Mouse (Mus musculus) hindbrain, embryonic 14.5 days (tissue): ENCODE measurements around the gene Kcnj5. TPM values are rescaled to one million over a fixed set of nuclear protein-coding genes. Genes with fewer than 3 reads are reported as not detected.

Experiments used
- ATAC-seq: fragments of 200-750 bp; cut with Nextera tagmentation; 2 replicates; pipeline ENCODE4 v1.8.0; 2017; ENCODE audit warnings: moderate number of reproducible peaks, mild to moderate bottlenecking, moderate TSS enrichment, moderate library complexity; ENCODE audit not compliant: low FRiP score
- DNase-seq: peaks from one replicate; pipeline ENCODE4 v3.0.0-alpha.2; 2015; ENCODE audit warnings: low spot score
- H3K27ac ChIP-seq: fragments of 300-500 bp; sonication (generic); 2 replicates; pipeline ENCODE4 v1.5.1; 2014; ENCODE audit warnings: mild to moderate bottlenecking, moderate library complexity
- H3K27me3 ChIP-seq: fragments of 300-500 bp; sonication (generic); 2 replicates; pipeline ENCODE4 v1.6.1; 2014; ENCODE audit warnings: mild to moderate bottlenecking, low read length, mixed read lengths; ENCODE audit not compliant: control insufficient read depth, insufficient read depth
- H3K36me3 ChIP-seq: fragments of 300-500 bp; sonication (generic); replicated peaks from 2 replicates; pipeline ENCODE4 v1.6.1; 2014; ENCODE audit not compliant: control insufficient read depth, insufficient read depth
- H3K4me1 ChIP-seq: fragments of 300-500 bp; sonication (generic); replicated peaks from 2 replicates; pipeline ENCODE4 v1.6.1; 2014; ENCODE audit warnings: antibody characterized with exemption, low read length, mixed read lengths; ENCODE audit not compliant: control insufficient read depth, insufficient read depth
- H3K4me2 ChIP-seq: fragments of 300-500 bp; sonication (generic); replicated peaks from 2 replicates; pipeline ENCODE4 v1.6.1; 2014; ENCODE audit warnings: mild to moderate bottlenecking, moderate library complexity
- H3K4me3 ChIP-seq: fragments of 300-500 bp; sonication (generic); replicated peaks from 2 replicates; pipeline ENCODE4 v1.5.1; 2014; ENCODE audit warnings: mild to moderate bottlenecking, low read length
- H3K9ac ChIP-seq: fragments of 300-500 bp; sonication (generic); 2 replicates; pipeline ENCODE4 v1.6.1; 2014
- H3K9me3 ChIP-seq: fragments of 300-500 bp; sonication (generic); 2 replicates; pipeline ENCODE4 v1.6.1; 2016; ENCODE audit warnings: low read length; ENCODE audit not compliant: control insufficient read depth
- WGBS: fragments of 180-500 bp; shearing (Covaris S2); extraction: QIAGEN DNeasy Blood & Tissue Kit; methylation state at CpG from one replicate; pipeline ENCODE4 v1.1.7; 2014; 5-methylcytosine and 5-hydroxymethylcytosine counted together
- polyA plus RNA-seq: library from polyadenylated mRNA; unstranded; fragments of >200 nt; fragmentation: Nextera tagmentation; extraction: Ambion mirVana; gene quantifications from 2 replicates; pipeline ENCODE4 v1.2.1, GENCODE M21; 2014

Kcnj5 gene
- polyA plus RNA-seq, 1 experiment from 2014 or later, result 0.28 TPM

GRCm38 (mm10) chr9:32335389-32336150, 8.6 kb downstream of the Kcnj5 start:
- WGBS, result 80% methylated on average over 13 of the region's 13 CpGs
- ATAC-seq (no peak), DNase-seq (no peak)
- Histone ChIP-seq H3K27ac (no peak overlapping the region), H3K4me3 (no peak overlapping the region), H3K27me3 (no peaks in the 10 kb centered on the region), H3K4me1 (no peaks in the 10 kb centered on the region), H3K36me3 (no peaks in the 10 kb centered on the region), H3K9ac (no peak overlapping the region), H3K9me3 (no peaks in the 10 kb centered on the region), H3K4me2 (no peak overlapping the region)

DNA sequence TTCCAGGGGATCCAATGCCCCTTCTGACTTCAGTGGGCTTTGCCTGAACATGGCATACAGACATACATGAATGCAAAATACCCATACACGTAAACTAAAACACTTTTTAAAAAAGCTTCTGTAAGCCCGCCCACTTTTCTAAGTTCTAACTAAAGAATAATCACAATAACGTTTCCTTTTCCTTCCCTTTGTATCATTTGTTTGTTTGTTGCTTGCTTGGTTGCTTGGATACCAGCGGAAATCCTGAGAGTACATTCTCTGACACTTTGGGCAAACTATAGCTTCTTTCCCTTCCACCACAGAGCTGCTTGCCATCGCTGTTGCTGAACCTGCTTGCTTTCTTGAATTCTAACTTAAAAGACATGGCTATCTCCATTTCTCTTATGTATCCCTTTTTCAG, 13.0 kb downstream of the Kcnj5 start:
- Histone ChIP-seq H3K27ac (no peak overlapping the region), H3K27me3 (no peaks in the 10 kb centered on the region), H3K9ac (no peak overlapping the region), H3K9me3 (no peaks in the 10 kb centered on the region), H3K4me1 (no peaks in the 10 kb centered on the region), H3K4me2 (no peak overlapping the region), H3K36me3 (no peaks in the 10 kb centered on the region), H3K4me3 (no peak overlapping the region)
- ATAC-seq (no peak), DNase-seq (no peak)
- 78% methylated on average over 5 of the region's 5 CpGs for WGBS

DNA sequence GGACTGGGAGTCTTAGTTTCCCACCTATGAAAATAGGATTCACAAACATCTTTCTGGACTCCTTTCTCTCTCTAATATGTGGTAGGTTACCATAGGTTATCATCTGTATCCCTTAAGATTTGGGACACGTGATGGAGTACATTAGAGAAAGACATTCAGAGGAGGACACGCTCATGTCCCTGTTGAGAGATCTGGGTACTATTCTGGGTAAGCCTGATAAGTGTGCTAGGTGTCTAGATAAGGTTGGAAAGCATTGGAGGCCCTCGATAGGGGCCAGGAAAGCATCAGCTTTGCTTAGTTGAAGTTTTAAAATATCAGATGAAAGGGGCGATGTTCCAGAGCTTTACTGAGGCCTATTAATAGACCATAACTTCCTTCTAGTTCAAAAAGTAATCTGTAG, 15.4 kb downstream of the Kcnj5 start:
- DNase-seq, result no peak
- H3K4me2 ChIP-seq, result no peak overlapping the region
- no peak for ATAC-seq
- no peaks in the 10 kb centered on the region for H3K4me1 ChIP-seq
- H3K4me3 ChIP-seq, result no peak overlapping the region
- H3K9me3 ChIP-seq, result no peaks in the 10 kb centered on the region
- H3K36me3 ChIP-seq, result no peaks in the 10 kb centered on the region
- H3K27me3 ChIP-seq, result no peaks in the 10 kb centered on the region
- no peak overlapping the region for H3K9ac ChIP-seq
- 97% methylated on average over 4 of the region's 4 CpGs for WGBS
- no peak overlapping the region for H3K27ac ChIP-seq

DNA sequence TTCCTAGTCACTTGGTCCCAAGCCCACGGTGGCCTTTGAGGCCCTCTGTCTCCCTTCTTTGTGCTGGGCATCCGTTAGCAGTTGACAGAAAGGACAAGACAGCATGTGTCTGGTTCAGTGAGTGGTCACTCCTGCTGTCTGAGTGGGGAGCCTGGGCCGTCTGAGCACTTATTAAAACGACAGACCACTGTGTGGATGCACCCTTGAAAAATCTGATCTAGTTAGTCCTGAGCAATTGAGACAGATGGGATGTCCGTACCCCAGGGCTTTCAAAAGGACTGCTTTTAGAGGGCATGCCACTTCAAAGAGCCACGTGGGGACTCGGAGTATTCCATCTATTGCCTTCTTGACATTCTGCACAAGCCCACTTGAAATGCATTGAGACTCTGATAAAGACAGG, 20.5 kb downstream of the Kcnj5 start:
- H3K9ac ChIP-seq, result no peak overlapping the region
- 0 out of 2 replicates have a peak, but pooled peaks cover 4% of the 10 kb centered on the region for H3K4me1 ChIP-seq
- no peaks in the 10 kb centered on the region for H3K27me3 ChIP-seq
- WGBS, result 49% methylated on average over 7 of the region's 7 CpGs
- no peak overlapping the region for H3K4me3 ChIP-seq
- H3K36me3 ChIP-seq, result no peaks in the 10 kb centered on the region
- no peak overlapping the region for H3K4me2 ChIP-seq
- no peak overlapping the region for H3K27ac ChIP-seq
- ATAC-seq, result no peak
- no peak for DNase-seq
- H3K9me3 ChIP-seq, result no peaks in the 10 kb centered on the region

- Histone ChIP-seq H3K27ac (no peak overlapping the region), H3K9me3 (no peaks in the 10 kb centered on the region), H3K27me3 (no peaks in the 10 kb centered on the region), H3K36me3 (no peaks in the 10 kb centered on the region), H3K4me3 (no peak overlapping the region), H3K9ac (no peak overlapping the region), H3K4me2 (no peak overlapping the region), H3K4me1 (0 out of 2 replicates have a peak, but pooled peaks cover 4% of the 10 kb centered on the region)
- 47% methylated on average over 3 of the region's 3 CpGs for WGBS
- DNase-seq (no peak), ATAC-seq (peak; percentile 48; the same call in 1 of the 2 replicates)
Observed at GRCm38 (mm10) chr9:32320167-32320566, 24.0 kb downstream of the Kcnj5 start.

- no peak overlapping the region for H3K9ac ChIP-seq
- no peak for DNase-seq
- no peaks in the 10 kb centered on the region for H3K9me3 ChIP-seq
- ATAC-seq, result no peak
- no peaks in the 10 kb centered on the region for H3K36me3 ChIP-seq
- no peak overlapping the region for H3K4me3 ChIP-seq
- 0 out of 2 replicates have a peak, but pooled peaks cover 14% of the 10 kb centered on the region for H3K4me1 ChIP-seq
- H3K27me3 ChIP-seq, result no peaks in the 10 kb centered on the region
- H3K4me2 ChIP-seq, result no peak overlapping the region
- H3K27ac ChIP-seq, result no peak overlapping the region
- 82% methylated on average over 3 of the region's 3 CpGs for WGBS
Observed at GRCm38 (mm10) chr9:32315999-32316398, 28.2 kb downstream of the Kcnj5 start.

- Histone ChIP-seq H3K27me3 (no peaks in the 10 kb centered on the region), H3K4me1 (0 out of 2 replicates have a peak, but pooled peaks cover 11% of the 10 kb centered on the region), H3K4me2 (no peak overlapping the region), H3K36me3 (no peaks in the 10 kb centered on the region), H3K27ac (no peak overlapping the region), H3K9ac (no peak overlapping the region), H3K9me3 (no peaks in the 10 kb centered on the region), H3K4me3 (no peak overlapping the region)
- WGBS, result 86% methylated on average over 3 of the region's 3 CpGs
- ATAC-seq (no peak), DNase-seq (no peak)
Observed at GRCm38 (mm10) chr9:32314071-32314470, 30.1 kb downstream of the Kcnj5 start.

DNA sequence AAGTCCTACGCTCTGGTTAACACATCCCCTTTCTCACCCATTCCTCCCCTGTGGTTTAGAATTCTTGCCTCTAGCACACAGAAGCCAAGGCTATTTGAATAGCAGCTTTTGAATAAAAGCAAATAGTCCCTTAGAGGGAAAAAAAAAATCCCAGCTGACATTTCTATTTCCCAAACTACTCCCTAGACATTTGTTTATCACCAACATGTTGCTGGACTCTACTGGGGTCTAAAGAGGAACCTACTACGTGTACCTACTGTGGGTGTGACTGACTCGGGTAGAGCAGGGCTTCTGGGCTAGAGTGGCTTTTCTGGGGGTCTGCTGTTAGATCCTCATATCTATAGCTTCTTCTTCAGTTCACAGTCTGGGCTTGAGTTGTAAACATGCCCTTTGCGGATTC, 31.9 kb downstream of the Kcnj5 start:
- no peak for DNase-seq
- Histone ChIP-seq H3K9ac (peak overlapping the region; percentile 16; the same call in 1 of the 2 replicates), H3K4me1 (0 out of 2 replicates have a peak, but pooled peaks cover 11% of the 10 kb centered on the region), H3K27ac (peak overlapping the region; percentile 62), H3K36me3 (no peaks in the 10 kb centered on the region), H3K27me3 (no peaks in the 10 kb centered on the region), H3K4me2 (no peak overlapping the region; the same call in 1 of the 2 replicates), H3K4me3 (no peak overlapping the region), H3K9me3 (no peaks in the 10 kb centered on the region)
- WGBS, result 66% methylated on average over 4 of the region's 4 CpGs
- ATAC-seq, result no peak

DNA sequence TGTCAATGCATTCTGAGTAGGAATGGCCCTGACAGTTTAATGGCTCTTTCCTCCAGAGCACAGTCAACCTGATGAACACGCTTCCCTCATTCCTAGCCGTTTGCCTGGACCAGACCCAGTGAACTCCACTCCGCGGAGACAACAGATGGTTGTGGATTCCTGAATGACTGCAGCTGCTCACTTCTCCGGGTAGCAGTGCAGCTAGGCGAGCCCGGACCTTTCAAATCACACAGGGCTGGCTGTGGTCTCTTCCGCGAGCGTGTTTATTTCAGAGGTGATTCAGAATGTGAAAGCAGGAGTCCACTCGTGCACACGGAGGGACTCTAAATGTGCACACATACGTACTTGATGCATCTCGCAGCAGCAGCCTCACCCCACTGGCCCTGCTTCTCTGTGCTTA, 32.4 kb downstream of the Kcnj5 start:
- Histone ChIP-seq H3K27ac (peak overlapping the region; percentile 62), H3K4me2 (no peak overlapping the region; the same call in 1 of the 2 replicates)
- WGBS, result 46% methylated on average over 14 of the region's 14 CpGs

More for the DNA sequence above, 32.4 kb downstream of the Kcnj5 start:
- Histone ChIP-seq H3K36me3 (no peaks in the 10 kb centered on the region), H3K9ac (peak overlapping the region; percentile 16; the same call in 1 of the 2 replicates), H3K9me3 (no peaks in the 10 kb centered on the region), H3K27me3 (no peaks in the 10 kb centered on the region), H3K4me3 (no peak overlapping the region), H3K4me1 (0 out of 2 replicates have a peak, but pooled peaks cover 11% of the 10 kb centered on the region)
- ATAC-seq (no peak), DNase-seq (no peak)
